Mouse (Mus musculus) MEL (cell line): ENCODE data around the gene Grip1.

Source experiments
- CTCF ChIP-seq, 3 experiments: IDR thresholded peaks in 2 of 3; conservative IDR thresholded peaks in 1 of 3; 2 replicates each; pipeline ENCODE4 v1.5.1; 2011 to 2012; ENCODE audit warnings: low read length in 3 of 3, low read depth in 2 of 3, mild to moderate bottlenecking in 2 of 3, improper control_type of control experiment in 1 of 3, inconsistent platforms in 1 of 3, mixed read lengths in 1 of 3, moderate library complexity in 1 of 3; ENCODE audit not compliant: control insufficient read depth in 1 of 3, insufficient read depth in 1 of 3, poor library complexity in 1 of 3, severe bottlenecking in 1 of 3
- POLR2A ChIP-seq, 2 experiments: IDR thresholded peaks; 2 replicates each; pipeline ENCODE4 v1.6.1; 2011 to 2012; ENCODE audit warnings: low read length in 2 of 2, mild to moderate bottlenecking in 2 of 2, control low read depth in 1 of 2, improper control_type of control experiment in 1 of 2, low read depth in 1 of 2, moderate library complexity in 1 of 2; ENCODE audit not compliant: control insufficient read depth in 1 of 2, insufficient read depth in 1 of 2, poor library complexity in 1 of 2

GRCm38 (mm10) chr10:119839645-119840044, 386.0 kb downstream of the Grip1 start:
- TF ChIP-seq POLR2A (IDR thresholded peaks at IDR 0.05; ENCODE audit: control insufficient read depth in 1 of 2, insufficient read depth in 1 of 2, low read depth in 1 of 2, low read length in 2 of 2, poor library complexity in 1 of 2) (no peak), CTCF (IDR thresholded peaks at IDR 0.05 in 2 of 3, conservative IDR thresholded peaks at IDR 0.05 in 1 of 3; ENCODE audit: control insufficient read depth in 1 of 3, insufficient read depth in 1 of 3, low read depth in 2 of 3, low read length in 3 of 3, poor library complexity in 1 of 3, severe bottlenecking in 1 of 3) (no peak)
